Mouse (Mus musculus) left cerebral cortex, adult 18-20 months (tissue): ENCODE data around the gene Nhej1. TPM values are rescaled to one million over a fixed set of nuclear protein-coding genes. Genes with fewer than 3 reads are reported as not detected.

Experiments
- DNase-seq, 2 experiments: peaks; one replicate each; pipeline ENCODE4 v3.0.0; 2021 to 2022; ENCODE audit warnings: low spot score in 2 of 2, mixed read lengths in 1 of 2
- total RNA-seq, 2 experiments: library from RNA; stranded (reverse); gene quantifications; 2 replicates each; pipeline ENCODE4 v1.2.3; 2021

The Nhej1 gene
- total RNA-seq, 2 experiments from 2014 or later: 1.8 to 2.4 TPM

- DNase-seq: no peak
Measured at GRCm38 (mm10) chr1:75128641-75129040, 3.6 kb upstream of the Nhej1 start.

GRCm38 (mm10) chr1:75125418-75125817 lies 418 bp upstream of the Nhej1 start:
- no peak for DNase-seq

- DNase-seq: no peak
Measured at GRCm38 (mm10) chr1:75122211-75122610, 2.8 kb downstream of the Nhej1 start.

- DNase-seq: peak; percentile 13 to 19
Measured at GRCm38 (mm10) chr1:75052091-75052490, 72.9 kb downstream of the Nhej1 start.

GRCm38 (mm10) chr1:75051428-75051827 lies 73.6 kb downstream of the Nhej1 start:
- DNase-seq: no peak

- no peak for DNase-seq
Measured at GRCm38 (mm10) chr1:75048571-75048970, 76.4 kb downstream of the Nhej1 start.

GRCm38 (mm10) chr1:75048041-75048440 lies 77.0 kb downstream of the Nhej1 start:
- DNase-seq: no peak

GRCm38 (mm10) chr1:75040429-75040828 lies 84.6 kb downstream of the Nhej1 start:
- DNase-seq: no peak

- no peak for DNase-seq
Measured at GRCm38 (mm10) chr1:75032041-75032440, 93.0 kb downstream of the Nhej1 start.

GRCm38 (mm10) chr1:75027061-75027779 lies 97.8 kb downstream of the Nhej1 start:
- no peak for DNase-seq

GRCm38 (mm10) chr1:75024419-75025199 lies 100.4 kb downstream of the Nhej1 start:
- no peak for DNase-seq

GRCm38 (mm10) chr1:75022216-75022615 lies 102.8 kb downstream of the Nhej1 start:
- DNase-seq: no peak

- peak; percentile 89 to 91 for DNase-seq
Measured at GRCm38 (mm10) chr1:75016846-75017245, 108.2 kb downstream of the Nhej1 start.

- no peak for DNase-seq
Measured at GRCm38 (mm10) chr1:75015551-75016265, 109.3 kb downstream of the Nhej1 start.

- no peak for DNase-seq
Measured at GRCm38 (mm10) chr1:75014210-75014845, 110.7 kb downstream of the Nhej1 start.

- DNase-seq: no peak
Measured at GRCm38 (mm10) chr1:75010817-75011216, 114.2 kb downstream of the Nhej1 start.

GRCm38 (mm10) chr1:75010203-75010602 lies 114.8 kb downstream of the Nhej1 start:
- no peak for DNase-seq

- no peak for DNase-seq
Measured at GRCm38 (mm10) chr1:75006016-75006415, 119.0 kb downstream of the Nhej1 start.

- DNase-seq: no peak
Measured at GRCm38 (mm10) chr1:75001183-75001582, 123.8 kb downstream of the Nhej1 start.

GRCm38 (mm10) chr1:75000496-75000895 lies 124.5 kb downstream of the Nhej1 start:
- peak; percentile 21 to 61 for DNase-seq

- no peak for DNase-seq
Measured at GRCm38 (mm10) chr1:74999173-74999572, 125.8 kb downstream of the Nhej1 start.
